8 mouse cellular contexts compared by ENCODE assay signal in genomic region chr12:112077651-112078050, GRCm38 (mm10). TPM values are rescaled to one million over a fixed set of nuclear protein-coding genes. Genes with fewer than 3 reads are reported as not detected.
DNase-seq lines count a peak whose midpoint lies in the region; ATAC-seq lines count a peak whose summit lies in the region.

No protein-coding gene starts in this region.

- H3K4me2 ChIP-seq in lung, embryonic 15.5 days, result no peak overlapping the region

- H3K27ac ChIP-seq in lung, embryonic 15.5 days, result no peak overlapping the region

- DNase-seq in A20 (ENCODE audit: low read depth, low spot score), result peak; percentile 68
- DNase-seq in adrenal gland, adult (ENCODE audit: inconsistent age in 2 of 2, low spot score in 1 of 2), result peak; percentile 73 to 93
- DNase-seq in embryo, embryonic 11 days, result peak; percentile 69
- peak; percentile 25 to 55 for DNase-seq in heart, adult 9 months (ENCODE audit: low spot score in 2 of 2)
- DNase-seq in layer of hippocampus, adult 11-12 months (ENCODE audit: low spot score), result peak; percentile 78
- peak; percentile 88 for DNase-seq in retina, embryonic 14.5 days (ENCODE audit: low spot score)
- DNase-seq in urinary bladder, postnatal 10 days (ENCODE audit: low spot score), result peak; percentile 41

- no peaks in the 10 kb centered on the region for H3K27me3 ChIP-seq in lung, embryonic 15.5 days

- WGBS in lung, embryonic 15.5 days, result 2% methylated on average over 6 of the region's 6 CpGs

- ATAC-seq in lung, embryonic 15.5 days (ENCODE audit: borderline replicate concordance, extremely low read depth, low FRiP score, low TSS enrichment), result peak; percentile 64; the same call in 1 of the 2 replicates

- no peak overlapping the region for H3K4me3 ChIP-seq in lung, embryonic 15.5 days

- H3K4me1 ChIP-seq in lung, embryonic 15.5 days, result no peaks in the 10 kb centered on the region

- no peak overlapping the region for H3K9ac ChIP-seq in lung, embryonic 15.5 days

- H3K9me3 ChIP-seq in lung, embryonic 15.5 days, result no peaks in the 10 kb centered on the region

- H3K36me3 ChIP-seq in lung, embryonic 15.5 days, result no peaks in the 10 kb centered on the region

RNA-seq across cellular contexts. Expression of gene Aspg, which starts 28.8 kb away (rescaled TPM):
- 1.7 and 3.4 TPM in 2 replicates for polyA plus RNA-seq in lung, embryonic 15.5 days (2015; fragmentation: Nextera tagmentation; extraction: Ambion mirVana)
